Mouse (Mus musculus) cortical plate, adult 2 months (tissue): ENCODE measurements around the gene Msi1.

ENCODE experiments used
- CTCF ChIP-seq: fragments of 200-500 bp; IDR thresholded peaks from 2 replicates; pipeline ENCODE4 v1.5.1; 2011; ENCODE audit warnings: mild to moderate bottlenecking, control low read depth, low read length; ENCODE audit not compliant: insufficient read depth; ENCODE audit errors: extremely low read depth
- POLR2A ChIP-seq: fragments of 200-500 bp; IDR thresholded peaks from 2 replicates; pipeline ENCODE4 v1.6.1; 2011; ENCODE audit warnings: mild to moderate bottlenecking, low read length, control low read depth; ENCODE audit not compliant: insufficient read depth; ENCODE audit errors: extremely low read depth

DNA sequence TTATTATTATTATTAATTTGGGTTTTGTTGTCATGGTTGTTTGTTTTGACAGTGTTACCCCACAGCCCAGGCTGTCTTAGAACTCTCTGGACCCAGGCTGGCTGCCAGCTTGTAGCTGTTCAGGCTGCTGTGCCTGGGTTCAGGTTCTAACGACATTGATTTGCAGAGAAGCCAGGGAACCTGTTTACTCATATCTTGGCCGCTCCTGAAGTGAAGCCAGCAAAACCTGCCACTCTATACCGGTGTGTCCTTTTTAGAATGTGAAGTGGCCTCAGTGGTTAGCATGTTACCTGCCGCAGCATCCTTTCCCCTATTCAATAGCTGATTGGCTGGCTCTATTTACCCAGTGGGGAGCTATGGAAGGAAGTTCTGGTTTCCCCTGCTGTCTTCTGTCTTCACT, 57.3 kb downstream of the Msi1 start:
- TF ChIP-seq POLR2A (no peak), CTCF (no peak)
